Mouse (Mus musculus): ENCODE results near the gene Hectd2. TPM values are rescaled to one million over a fixed set of nuclear protein-coding genes. Genes with fewer than 3 reads are reported as not detected.

Gene Hectd2
- total and polyA plus RNA-seq, 3 experiments = 0.12 to 2.0 TPM; not detected in 1

DNA sequence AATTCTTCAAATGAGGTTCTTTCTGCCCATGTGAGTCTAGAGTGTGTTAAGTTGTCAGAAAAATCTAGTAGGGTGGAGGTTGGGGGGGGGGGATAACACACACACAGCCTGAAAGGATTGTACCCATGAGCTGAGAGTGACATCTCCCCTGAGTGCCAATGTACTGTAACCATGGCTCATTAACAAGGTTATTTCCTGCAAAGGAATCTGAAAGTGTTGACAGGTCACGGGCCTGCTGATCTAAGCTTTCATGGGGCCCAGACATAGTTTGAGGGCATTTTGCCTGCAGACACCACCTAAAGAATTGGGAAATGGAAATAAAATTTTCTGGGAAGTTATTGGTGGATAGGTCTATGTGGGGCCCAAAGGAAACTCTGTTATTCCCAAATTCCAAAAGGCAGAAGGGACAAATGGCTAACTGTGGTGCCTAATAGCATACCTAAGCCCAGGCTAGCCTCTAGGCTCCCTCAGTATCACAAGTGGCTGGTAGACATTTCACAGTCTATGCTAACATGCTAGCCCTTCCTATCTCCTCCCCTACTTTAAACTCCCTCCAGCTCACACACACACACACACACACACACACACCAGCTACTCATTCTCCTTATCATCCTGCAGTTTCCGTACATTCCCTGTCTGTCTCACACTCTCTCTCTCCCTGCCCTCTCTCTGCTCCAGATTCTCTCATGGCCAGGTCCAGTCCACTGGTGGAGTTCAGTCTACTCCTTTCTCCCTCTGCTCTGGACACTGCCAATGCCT, 114.6 kb downstream of the Hectd2 start:
- no peaks in the 10 kb centered on the region for H3K79me2 ChIP-seq (ENCODE audit: control insufficient read depth, insufficient read depth, low read length, poor library complexity)
- H3K9ac ChIP-seq (ENCODE audit: control insufficient read depth, low read depth, low read length, poor library complexity, severe bottlenecking) = no peak overlapping the region
- H3K4me3 ChIP-seq (ENCODE audit: control insufficient read depth in 1 of 2, insufficient read depth in 1 of 2, low read depth in 2 of 2, low read length in 2 of 2) = no peak overlapping the region
- DNase-seq (ENCODE audit: low read depth, low spot score) = no peak
- no peaks in the 10 kb centered on the region for H3K4me1 ChIP-seq (ENCODE audit: control insufficient read depth in 1 of 2, insufficient read depth in 2 of 2, low read length in 2 of 2)
- H3K27ac ChIP-seq (ENCODE audit: control insufficient read depth, low read depth, low read length) = no peak overlapping the region
- H3K27me3 ChIP-seq (ENCODE audit: control insufficient read depth in 1 of 2, insufficient read depth in 2 of 2, low read length in 2 of 2) = no peaks in the 10 kb centered on the region
- H3K9me3 ChIP-seq (replicated peaks; ENCODE audit: insufficient read depth, low read length) = no peaks in the 10 kb centered on the region
- no peaks in the 10 kb centered on the region for H3K36me3 ChIP-seq (ENCODE audit: control insufficient read depth in 1 of 2, insufficient read depth in 2 of 2, low read length in 2 of 2)
- TF ChIP-seq ZC3H11A (IDR thresholded peaks at IDR 0.05; ENCODE audit: low read depth, low read length) (no peak), CHD1 (IDR thresholded peaks at IDR 0.05; ENCODE audit: low read depth, low read length) (no peak), RCOR1 (IDR thresholded peaks at IDR 0.05; ENCODE audit: low read depth, low read length) (no peak), JUND (IDR thresholded peaks at IDR 0.05; ENCODE audit: low read depth, low read length) (no peak), USF1 (IDR thresholded peaks at IDR 0.05; ENCODE audit: low read depth, low read length) (no peak), TCF12 (IDR thresholded peaks at IDR 0.05; ENCODE audit: low read depth, low read length) (no peak), ETS1 (IDR thresholded peaks at IDR 0.05; ENCODE audit: low read depth, low read length) (no peak), MAZ (IDR thresholded peaks at IDR 0.05; ENCODE audit: low read depth, low read length) (no peak), UBTF (IDR thresholded peaks at IDR 0.05; ENCODE audit: borderline replicate concordance, insufficient read depth, low read depth, low read length) (no peak), GABPA (IDR thresholded peaks at IDR 0.05; ENCODE audit: low read depth, low read length) (no peak), MYB (IDR thresholded peaks at IDR 0.05; ENCODE audit: low read depth, low read length) (no peak), GATA1 (IDR thresholded peaks at IDR 0.05; ENCODE audit: low read depth, low read length) (no peak), USF2 (IDR thresholded peaks at IDR 0.05; ENCODE audit: borderline replicate concordance in 1 of 2, insufficient read depth in 1 of 2, low read depth in 1 of 2, low read length in 2 of 2) (no peak), TAL1 (IDR thresholded peaks at IDR 0.05; ENCODE audit: low read length) (no peak), SIN3A (IDR thresholded peaks at IDR 0.05; ENCODE audit: low read length) (no peak), NELFE (IDR thresholded peaks at IDR 0.05; ENCODE audit: low read depth, low read length) (no peak), MAFK (IDR thresholded peaks at IDR 0.05; ENCODE audit: borderline replicate concordance, low read depth, low read length) (no peak), RAD21 (IDR thresholded peaks at IDR 0.05; ENCODE audit: low read depth, low read length) (no peak)

DNA sequence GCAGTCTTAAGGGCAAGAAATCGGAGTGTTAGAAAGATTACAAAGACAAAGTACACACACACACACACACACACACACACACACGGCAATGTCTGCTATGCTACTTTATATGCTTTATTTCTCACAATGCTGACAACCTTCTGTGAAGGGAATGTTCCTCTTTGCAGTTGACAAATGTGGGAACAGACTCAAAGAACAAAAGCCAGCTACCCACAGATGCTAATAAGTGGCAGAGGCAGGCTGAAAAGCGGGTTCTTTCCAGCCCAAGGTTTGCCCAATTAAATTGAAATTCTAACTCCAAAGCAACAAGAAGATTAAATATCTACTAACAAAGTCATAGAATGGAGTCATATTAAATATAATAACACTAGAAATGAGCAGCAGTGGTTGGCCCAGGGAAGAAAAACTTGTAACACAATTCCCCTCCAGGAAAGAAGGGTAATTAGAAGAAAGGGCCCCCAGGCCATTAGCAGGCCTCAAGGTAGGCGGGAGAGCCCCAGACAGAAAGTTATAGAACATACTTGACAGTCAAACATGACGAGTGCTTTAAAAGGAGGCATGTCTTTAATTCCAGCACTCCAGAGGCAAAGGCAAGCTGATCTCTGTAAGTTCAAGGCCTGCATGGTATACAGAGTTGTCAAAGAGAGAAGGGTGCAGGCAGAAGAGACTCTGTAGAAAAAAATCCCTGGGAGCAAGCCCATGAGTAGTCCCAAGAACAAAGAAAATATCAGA, 115.4 kb downstream of the Hectd2 start:
- Histone ChIP-seq H3K36me3 (ENCODE audit: control insufficient read depth in 1 of 2, insufficient read depth in 2 of 2, low read length in 2 of 2) (no peaks in the 10 kb centered on the region), H3K9me3 (replicated peaks; ENCODE audit: insufficient read depth, low read length) (no peaks in the 10 kb centered on the region), H3K27ac (ENCODE audit: control insufficient read depth, low read depth, low read length) (no peak overlapping the region), H3K9ac (ENCODE audit: control insufficient read depth, low read depth, low read length, poor library complexity, severe bottlenecking) (no peak overlapping the region), H3K27me3 (ENCODE audit: control insufficient read depth in 1 of 2, insufficient read depth in 2 of 2, low read length in 2 of 2) (no peaks in the 10 kb centered on the region), H3K4me3 (ENCODE audit: control insufficient read depth in 1 of 2, insufficient read depth in 1 of 2, low read depth in 2 of 2, low read length in 2 of 2) (no peak overlapping the region), H3K4me1 (ENCODE audit: control insufficient read depth in 1 of 2, insufficient read depth in 2 of 2, low read length in 2 of 2) (no peaks in the 10 kb centered on the region), H3K79me2 (ENCODE audit: control insufficient read depth, insufficient read depth, low read length, poor library complexity) (no peaks in the 10 kb centered on the region)
- DNase-seq (ENCODE audit: low read depth, low spot score) = no peak
- TF ChIP-seq CHD2 (IDR thresholded peaks at IDR 0.05; ENCODE audit: low read length) = no peak
- TF ChIP-seq E2F4 (IDR thresholded peaks at IDR 0.05; ENCODE audit: borderline replicate concordance, low read depth, low read length) = no peak
- TF ChIP-seq MEF2A (IDR thresholded peaks at IDR 0.05; ENCODE audit: extremely low read depth, insufficient replicate concordance, low read depth, low read length, poor library complexity, severe bottlenecking) = no peak
